Mouse (Mus musculus) heart, postnatal 10 days (tissue): ENCODE measurements around the gene Rnd1. TPM values are rescaled to one million over a fixed set of nuclear protein-coding genes. Genes with fewer than 3 reads are reported as not detected.
A peak's percentile ranks its signal among the peaks of the same experiment; 100 is the strongest.

Source experiments
- DNase-seq, 2 experiments: peaks; one replicate each; pipeline ENCODE4 v3.0.0; 2021
- intact Hi-C: fragments of 180-260 bp; cut with DNase I; formaldehyde crosslinking; loops from one replicate; pipeline ENCODE4 v1.15.1; 2025
- total RNA-seq, 2 experiments: library from RNA; stranded (reverse); gene quantifications; 2 replicates each; pipeline ENCODE4 v1.2.3; 2021

The Rnd1 gene
- total RNA-seq, 2 experiments from 2014 or later: 0.84 to 1.9 TPM

- intact Hi-C loops: loop anchor here (1.0 to 2.0 kb wide), 2 partner anchors 36 to 106 kb away; no protein-coding TSS in a partner anchor
- DNase-seq: peak in 1 of 2 experiments; percentile 47
Measured at GRCm38 (mm10) chr15:98616362-98617175, 60.7 kb downstream of the Rnd1 start.

- peak in 1 of 2 experiments; percentile 48 for DNase-seq
- intact Hi-C loops: loop anchor here (2.0 kb wide), 1 partner anchor 105 kb away; no protein-coding TSS in a partner anchor
Measured at GRCm38 (mm10) chr15:98615751-98616150, 61.5 kb downstream of the Rnd1 start.

DNA sequence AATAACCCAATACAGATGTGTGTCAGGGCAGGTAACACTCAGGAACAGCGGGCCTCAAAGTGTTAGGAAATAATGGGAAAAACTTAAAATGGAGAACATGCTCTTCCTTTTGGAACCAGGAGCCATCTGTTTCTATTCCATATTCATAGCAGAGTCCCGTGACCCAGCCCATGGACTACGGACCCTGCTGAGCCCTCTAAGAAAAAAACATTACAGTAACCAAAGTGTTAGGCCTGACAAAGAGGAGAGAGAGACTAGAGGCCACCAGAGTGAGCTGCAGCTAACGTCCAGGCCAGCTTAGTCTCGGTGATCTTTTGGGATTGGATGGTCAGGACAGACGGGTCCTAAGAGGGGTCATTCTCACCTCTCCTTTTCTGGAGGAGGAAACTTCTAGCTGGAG, 62.3 kb downstream of the Rnd1 start:
- no peak for DNase-seq
- intact Hi-C loops: no loop called here

DNA sequence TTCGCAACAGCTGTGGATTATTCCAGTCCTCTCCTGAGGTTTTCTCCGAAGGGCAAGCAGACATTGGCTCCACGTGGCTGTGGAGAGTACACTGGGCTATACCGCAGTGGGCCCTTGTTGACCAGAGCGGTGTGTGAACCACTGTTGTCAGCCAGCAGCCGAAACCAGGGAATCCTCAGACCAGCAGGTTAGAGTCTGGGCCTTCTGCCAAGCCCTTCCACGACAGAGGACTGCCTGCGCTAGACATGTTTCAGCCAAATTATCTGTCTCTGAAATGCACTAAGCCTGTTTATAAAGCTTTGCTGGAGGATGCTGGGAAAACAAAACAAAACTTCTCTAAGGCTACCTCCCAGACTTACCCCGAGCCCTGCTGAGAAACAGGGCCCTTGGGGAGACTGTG, 62.7 kb downstream of the Rnd1 start:
- intact Hi-C loops: no loop called here
- DNase-seq: peak; percentile 65 to 70

Other genes starting within 250 kb of the Rnd1 start
- gene Olfr282, start 246.2 kb downstream of the Rnd1 start, total RNA-seq: not detected
- gene Olfr281, start 224.9 kb downstream of the Rnd1 start, total RNA-seq: not detected
- gene OR5BS1P, start 207.6 kb downstream of the Rnd1 start, total RNA-seq: not detected
- under 1 TPM in 1 of 2 experiments, not detected in 1; 0.47 TPM for gene Lalba, start 194.7 kb downstream of the Rnd1 start, total RNA-seq
- gene Olfr279, start 185.1 kb downstream of the Rnd1 start, total RNA-seq: not detected
- gene Kansl2, start 143.2 kb downstream of the Rnd1 start, total RNA-seq: 10 to 100 TPM; 89.3 to 91.8 TPM
- gene Ccnt1, start 106.5 kb downstream of the Rnd1 start, total RNA-seq: 10 to 100 TPM; 34.5 to 40.0 TPM
- under 1 TPM in 1 of 2 experiments, not detected in 1; 0.53 TPM for gene 4930415O20Rik, start 106.5 kb downstream of the Rnd1 start, total RNA-seq
- gene Adcy6, start 67.4 kb downstream of the Rnd1 start, total RNA-seq: 100 to 1,000 TPM; 187 to 200 TPM
- gene Cacnb3, start 46.6 kb downstream of the Rnd1 start, total RNA-seq: 10 to 100 TPM; 13.6 to 14.0 TPM
- gene Ddx23, start 14.6 kb downstream of the Rnd1 start, total RNA-seq: 10 to 100 TPM; 55.2 to 57.2 TPM
- under 1 TPM; 0.12 to 0.41 TPM for gene Ccdc65, start 30.7 kb upstream of the Rnd1 start, total RNA-seq
- gene Fkbp11, start 50.7 kb upstream of the Rnd1 start, total RNA-seq: 10 to 100 TPM in 1 of 2 experiments, 1 to 10 TPM in 1; 8.1 to 10.2 TPM
- gene Arf3, start 85.8 kb upstream of the Rnd1 start, total RNA-seq: 10 to 100 TPM; 36.3 to 40.1 TPM
- under 1 TPM; 0.43 to 0.67 TPM for gene Wnt10b, start 100.7 kb upstream of the Rnd1 start, total RNA-seq
- not detected for gene Wnt1, start 112.4 kb upstream of the Rnd1 start, total RNA-seq
- under 1 TPM; 0.10 to 0.32 TPM for gene Ddn, start 132.0 kb upstream of the Rnd1 start, total RNA-seq
- gene Prkag1, start 154.1 kb upstream of the Rnd1 start, total RNA-seq: 10 to 100 TPM; 93.7 to 94.3 TPM
- 10 to 100 TPM; 63.0 to 72.1 TPM for gene Kmt2d, start 193.7 kb upstream of the Rnd1 start, total RNA-seq
- 1 to 10 TPM; 1.6 to 2.8 TPM for gene Rhebl1, start 217.1 kb upstream of the Rnd1 start, total RNA-seq
- gene Dhh, start 221.1 kb upstream of the Rnd1 start, total RNA-seq: 1 to 10 TPM; 2.8 to 3.8 TPM
- gene Lmbr1l, start 240.8 kb upstream of the Rnd1 start, total RNA-seq: 10 to 100 TPM; 15.4 to 16.1 TPM